Mouse (Mus musculus) embryonic facial prominence, embryonic 14.5 days (tissue): ENCODE data around the gene Gm595. TPM values are rescaled to one million over a fixed set of nuclear protein-coding genes. Genes with fewer than 3 reads are reported as not detected.

Source experiments
- polyA plus RNA-seq: library from polyadenylated mRNA; unstranded; fragments of >200 nt; fragmentation: Nextera tagmentation; extraction: Ambion mirVana; gene quantifications from 2 replicates; pipeline ENCODE4 v1.2.1, GENCODE M21; 2014

Gene Gm595
- polyA plus RNA-seq, 1 experiment from 2014 or later = not detected

Other genes with a start within 250 kb of the Gm595 start
- gene Gpr119, start 203.2 kb downstream of the Gm595 start, polyA plus RNA-seq = 0.07 TPM in 1 of 2 replicates, not detected in the other
- gene Rbmx2, start 182.7 kb downstream of the Gm595 start, polyA plus RNA-seq = 17.1 and 18.7 TPM in 2 replicates